ENCODE assay signal across 26 mouse cellular contexts in the genomic region with DNA sequence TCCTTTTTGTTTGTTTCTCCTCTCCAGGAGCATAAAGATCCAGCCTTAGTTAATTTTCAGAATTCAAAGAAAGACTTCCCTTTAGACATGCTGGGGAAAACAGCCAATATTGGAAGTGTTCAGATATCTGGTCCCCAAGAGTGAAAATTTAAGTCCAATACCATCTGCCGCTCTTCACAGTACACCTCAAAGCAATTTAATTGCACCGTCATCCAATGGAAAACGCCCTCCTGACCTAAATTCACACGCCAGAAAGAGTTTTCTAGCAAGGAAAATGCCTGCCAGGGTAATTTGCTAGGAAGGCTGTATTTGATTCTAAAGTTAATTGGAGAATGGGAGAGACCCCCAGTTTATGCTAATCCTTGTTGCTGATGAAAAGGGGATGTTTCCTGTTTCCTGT.
DNase-seq lines count a peak whose midpoint lies in the region; ATAC-seq and TF ChIP-seq lines count a peak whose summit lies in the region.
"Had no signal": no experiment of that assay in that cellular context is flagged by ENCODE, and none has a peak within 500 bp of the region (broad histone marks: within the 10 kb centered on the region; RNA-seq: fewer than 3 reads in every experiment).

No protein-coding gene starts in this region.

- H3K27ac ChIP-seq in hindbrain, embryonic 12.5 days: 0 out of 2 replicates have a peak overlapping the region, but pooled peaks have one; percentile 40
- H3K27ac ChIP-seq in hindbrain, embryonic 13.5 days: no peak overlapping the region; the same call in 1 of the 2 replicates
- H3K27ac ChIP-seq in hindbrain, postnatal 0 days: no peak overlapping the region
- H3K27ac ChIP-seq: embryonic facial prominence, embryonic 13.5 days; kidney, postnatal 0 days; left cerebral cortex, adult 2 months; liver, embryonic 13.5 days; neural tube, embryonic 12.5 days had no signal

- H3K4me3 ChIP-seq in hindbrain, embryonic 12.5 days: no peak overlapping the region
- no peak overlapping the region for H3K4me3 ChIP-seq in hindbrain, embryonic 13.5 days
- H3K4me3 ChIP-seq in hindbrain, postnatal 0 days (ENCODE audit: low read length): no peak overlapping the region
- H3K4me3 ChIP-seq: embryonic facial prominence, embryonic 13.5 days; heart, embryonic 12.5 days; left cerebral cortex, adult 2 months; liver, embryonic 13.5 days; megakaryocyte, embryonic 14.5 days; neural tube, embryonic 12.5 days had no signal

- H3K4me2 ChIP-seq in hindbrain, embryonic 12.5 days (replicated peaks): no peak overlapping the region
- H3K4me2 ChIP-seq in hindbrain, embryonic 13.5 days: no peak overlapping the region
- H3K4me2 ChIP-seq in hindbrain, postnatal 0 days (ENCODE audit: low read depth, low read length): no peak overlapping the region
- H3K4me2 ChIP-seq: embryonic facial prominence, embryonic 13.5 days; heart, embryonic 12.5 days; liver, embryonic 13.5 days; neural tube, embryonic 12.5 days had no signal

- no peaks in the 10 kb centered on the region for H3K36me3 ChIP-seq in hindbrain, embryonic 12.5 days
- H3K36me3 ChIP-seq in hindbrain, embryonic 13.5 days: no peaks in the 10 kb centered on the region
- H3K36me3 ChIP-seq in hindbrain, postnatal 0 days (ENCODE audit: insufficient read depth, low read length): no peaks in the 10 kb centered on the region
- H3K36me3 ChIP-seq: embryonic facial prominence, embryonic 13.5 days; heart, embryonic 12.5 days; liver, embryonic 13.5 days; neural tube, embryonic 12.5 days had no signal

- TF ChIP-seq POLR2A in brain, embryonic 14.5 days (IDR thresholded peaks at IDR 0.05; ENCODE audit: borderline replicate concordance, extremely low read depth, insufficient read depth, insufficient read length, poor library complexity, severe bottlenecking): no peak

- H3K4me1 ChIP-seq in hindbrain, embryonic 12.5 days: peaks cover 23% of the 10 kb centered on the region
- H3K4me1 ChIP-seq in hindbrain, embryonic 13.5 days (replicated peaks): peaks cover 25% of the 10 kb centered on the region
- peaks cover 4% of the 10 kb centered on the region; the same call in 1 of the 2 replicates for H3K4me1 ChIP-seq in hindbrain, postnatal 0 days (ENCODE audit: insufficient read depth, low read length)
- H3K4me1 ChIP-seq: embryonic facial prominence, embryonic 13.5 days; liver, embryonic 13.5 days; megakaryocyte, embryonic 14.5 days had no signal

- H3K9me3 ChIP-seq in hindbrain, embryonic 12.5 days (replicated peaks): no peaks in the 10 kb centered on the region
- H3K9me3 ChIP-seq in hindbrain, embryonic 13.5 days: no peaks in the 10 kb centered on the region
- no peaks in the 10 kb centered on the region for H3K9me3 ChIP-seq in hindbrain, postnatal 0 days (ENCODE audit: low read length)
- H3K9me3 ChIP-seq: embryonic facial prominence, embryonic 13.5 days; heart, embryonic 12.5 days; liver, embryonic 13.5 days; megakaryocyte, embryonic 14.5 days; neural tube, embryonic 12.5 days had no signal

- TF ChIP-seq CTCF in brain, embryonic 14.5 days (IDR thresholded peaks at IDR 0.05; ENCODE audit: borderline replicate concordance, extremely low read depth, insufficient read depth, insufficient read length): no peak
- TF ChIP-seq CTCF in hindbrain, postnatal 0 days (IDR thresholded peaks at IDR 0.05; ENCODE audit: low read depth): no peak

- DNase-seq in Muller cell, postnatal 12 days (ENCODE audit: inconsistent ontology term): peak; percentile 15
- DNase-seq in brain, embryonic 14.5 days (ENCODE audit: low read depth): peak; percentile 87
- peak; percentile 23 for DNase-seq in hindbrain, postnatal 0 days (ENCODE audit: low spot score)
- DNase-seq in cerebellum, adult 18-20 months: no peak
- no peak for DNase-seq in frontal cortex, postnatal 25 days (ENCODE audit: low spot score in 2 of 2)
- DNase-seq: adrenal gland, postnatal 25 days; cerebellum, adult 11 months; gastrocnemius, postnatal 14 days; heart, postnatal 14 days; kidney, adult 2 months; layer of hippocampus, adult 9-11 months; liver, embryonic 13.5 days; lung, adult 2 months; lung, postnatal 36 days; right cerebral cortex, adult 18-20 months; right cerebral cortex, postnatal 4 days; thymus, postnatal 14 days had no signal

- WGBS in hindbrain, embryonic 12.5 days: 45% methylated on average over 4 of the region's 4 CpGs
- WGBS in hindbrain, embryonic 13.5 days: 41% methylated on average over 4 of the region's 4 CpGs
- 34% methylated on average over 4 of the region's 4 CpGs for WGBS in hindbrain, postnatal 0 days

- H3K9ac ChIP-seq in hindbrain, embryonic 12.5 days: no peak overlapping the region
- H3K9ac ChIP-seq in hindbrain, embryonic 13.5 days: no peak overlapping the region
- no peak overlapping the region for H3K9ac ChIP-seq in hindbrain, postnatal 0 days (replicated peaks; ENCODE audit: low read length)
- H3K9ac ChIP-seq: embryonic facial prominence, embryonic 13.5 days; heart, embryonic 12.5 days; liver, embryonic 13.5 days; neural tube, embryonic 12.5 days had no signal

- ATAC-seq in hindbrain, embryonic 12.5 days (ENCODE audit: low FRiP score): no peak
- no peak for ATAC-seq in hindbrain, embryonic 13.5 days (ENCODE audit: low FRiP score)
- ATAC-seq in hindbrain, postnatal 0 days: no peak
- no peak for ATAC-seq in inflammation-experienced regulatory T-cells, adult 6 months

- no peaks in the 10 kb centered on the region for H3K27me3 ChIP-seq in hindbrain, embryonic 12.5 days
- H3K27me3 ChIP-seq in hindbrain, embryonic 13.5 days: no peaks in the 10 kb centered on the region
- no peaks in the 10 kb centered on the region for H3K27me3 ChIP-seq in hindbrain, postnatal 0 days (ENCODE audit: insufficient read depth, low read length)
- H3K27me3 ChIP-seq: embryonic facial prominence, embryonic 13.5 days; heart, embryonic 12.5 days; liver, embryonic 13.5 days; megakaryocyte, embryonic 14.5 days; neural tube, embryonic 12.5 days had no signal

Comparison
In these comparisons a context has a peak if more than half of its experiments do, and no peak if none do; other contexts are left out.
1. DNase-seq: peak in Muller cell, postnatal 12 days (single experiment), brain, embryonic 14.5 days (single experiment) and hindbrain, postnatal 0 days (single experiment); none in cerebellum, adult 18-20 months (0 of 2) and frontal cortex, postnatal 25 days (0 of 2).